Mouse (Mus musculus) right cerebral cortex, postnatal 10 days (tissue): ENCODE measurements around the gene Ephx1.
"Not testable (repeated sequence)": the region's sequence is repeated elsewhere in the genome, so short reads cannot be mapped to it uniquely, and the experiment has no call there.

Experiments
- DNase-seq, 2 experiments: peaks; one replicate each; pipeline ENCODE4 v3.0.0; 2021; ENCODE audit warnings: low spot score in 2 of 2

The Ephx1 gene

GRCm38 (mm10) chr1:180974126-180974746 lies 46.5 kb downstream of the Ephx1 start:
- DNase-seq: no peak

GRCm38 (mm10) chr1:180972941-180973340 lies 47.8 kb downstream of the Ephx1 start:
- DNase-seq: no peak

- DNase-seq: no peak
Measured at GRCm38 (mm10) chr1:180967261-180967660, 53.4 kb downstream of the Ephx1 start.

GRCm38 (mm10) chr1:180966542-180966941 lies 54.2 kb downstream of the Ephx1 start:
- no peak for DNase-seq

- no peak for DNase-seq
Measured at GRCm38 (mm10) chr1:180965786-180966185, 54.9 kb downstream of the Ephx1 start.

GRCm38 (mm10) chr1:180958797-180959196 lies 61.9 kb downstream of the Ephx1 start:
- DNase-seq: no peak

GRCm38 (mm10) chr1:180957989-180958388 lies 62.7 kb downstream of the Ephx1 start:
- DNase-seq: no peak

GRCm38 (mm10) chr1:180956973-180957381 lies 63.7 kb downstream of the Ephx1 start:
- no peak for DNase-seq

- no peak for DNase-seq
Measured at GRCm38 (mm10) chr1:180956401-180956800, 64.3 kb downstream of the Ephx1 start.

- DNase-seq: no peak
Measured at GRCm38 (mm10) chr1:180952808-180953207, 67.9 kb downstream of the Ephx1 start.

GRCm38 (mm10) chr1:180952085-180952746 lies 68.5 kb downstream of the Ephx1 start:
- DNase-seq: no peak

GRCm38 (mm10) chr1:180946448-180946847 lies 74.3 kb downstream of the Ephx1 start:
- no peak for DNase-seq

- DNase-seq: peak; percentile 32 to 37
Measured at GRCm38 (mm10) chr1:180945001-180945980, 75.4 kb downstream of the Ephx1 start.

- DNase-seq: no peak
Measured at GRCm38 (mm10) chr1:180944553-180944952, 76.2 kb downstream of the Ephx1 start.

- no peak for DNase-seq
Measured at GRCm38 (mm10) chr1:180943896-180944295, 76.8 kb downstream of the Ephx1 start.

GRCm38 (mm10) chr1:180943032-180943644 lies 77.6 kb downstream of the Ephx1 start:
- DNase-seq: no peak

GRCm38 (mm10) chr1:180942166-180943031 lies 78.3 kb downstream of the Ephx1 start, which contains the start of gene Tmem63a:
TSS of gene Tmem63a (plus strand) at chr1:180942344.
- DNase-seq: peak; percentile 51 to 54

- no peak for DNase-seq
Measured at GRCm38 (mm10) chr1:180941726-180942125, 79.0 kb downstream of the Ephx1 start.

- DNase-seq: no peak
Measured at GRCm38 (mm10) chr1:180940776-180941460, 79.8 kb downstream of the Ephx1 start.

GRCm38 (mm10) chr1:180938781-180939180 lies 81.9 kb downstream of the Ephx1 start:
- DNase-seq: not testable (repeated sequence)
